Mouse (Mus musculus) neural tube, embryonic 12.5 days (tissue): ENCODE results near the gene Gm48551. TPM values are rescaled to one million over a fixed set of nuclear protein-coding genes. Genes with fewer than 3 reads are reported as not detected.

Experiments used
- ATAC-seq: fragments of 200-750 bp; cut with Nextera tagmentation; 2 replicates; pipeline ENCODE4 v1.8.0; 2017; ENCODE audit warnings: low read depth, mild to moderate bottlenecking, moderate TSS enrichment, moderate library complexity; ENCODE audit not compliant: low FRiP score
- H3K27ac ChIP-seq: fragments of 300-500 bp; sonication (generic); 2 replicates; pipeline ENCODE4 v1.5.1; 2016
- H3K27me3 ChIP-seq: fragments of 300-500 bp; sonication (generic); replicated peaks from 2 replicates; pipeline ENCODE4 v1.6.1; 2016; ENCODE audit warnings: mild to moderate bottlenecking
- H3K36me3 ChIP-seq: fragments of 300-500 bp; sonication (generic); 2 replicates; pipeline ENCODE4 v1.6.1; 2016; ENCODE audit warnings: mild to moderate bottlenecking
- H3K4me1 ChIP-seq: fragments of 300-500 bp; sonication (generic); 2 replicates; pipeline ENCODE4 v1.6.1; 2016
- H3K4me2 ChIP-seq: fragments of 300-500 bp; sonication (generic); replicated peaks from 2 replicates; pipeline ENCODE4 v1.6.1; 2016; ENCODE audit warnings: mild to moderate bottlenecking
- H3K4me3 ChIP-seq: fragments of 300-500 bp; sonication (generic); 2 replicates; pipeline ENCODE4 v1.5.1; 2016
- H3K9ac ChIP-seq: fragments of 300-500 bp; sonication (generic); 2 replicates; pipeline ENCODE4 v1.6.1; 2016; ENCODE audit warnings: mild to moderate bottlenecking
- H3K9me3 ChIP-seq: fragments of 300-500 bp; sonication (generic); 2 replicates; pipeline ENCODE4 v1.6.1; 2016; ENCODE audit warnings: mild to moderate bottlenecking
- WGBS: fragments of 180-500 bp; shearing (Covaris S2); methylation state at CpG from one replicate; pipeline ENCODE4 v1.1.7; 2016; 5-methylcytosine and 5-hydroxymethylcytosine counted together
- polyA plus RNA-seq: library from polyadenylated mRNA; unstranded; fragments of >200 nt; fragmentation: Nextera tagmentation; extraction: Ambion mirVana; gene quantifications from 2 replicates; pipeline ENCODE4 v1.2.1, GENCODE M21; 2016

The Gm48551 gene
- polyA plus RNA-seq, 1 experiment from 2014 or later = 5.0 TPM

DNA sequence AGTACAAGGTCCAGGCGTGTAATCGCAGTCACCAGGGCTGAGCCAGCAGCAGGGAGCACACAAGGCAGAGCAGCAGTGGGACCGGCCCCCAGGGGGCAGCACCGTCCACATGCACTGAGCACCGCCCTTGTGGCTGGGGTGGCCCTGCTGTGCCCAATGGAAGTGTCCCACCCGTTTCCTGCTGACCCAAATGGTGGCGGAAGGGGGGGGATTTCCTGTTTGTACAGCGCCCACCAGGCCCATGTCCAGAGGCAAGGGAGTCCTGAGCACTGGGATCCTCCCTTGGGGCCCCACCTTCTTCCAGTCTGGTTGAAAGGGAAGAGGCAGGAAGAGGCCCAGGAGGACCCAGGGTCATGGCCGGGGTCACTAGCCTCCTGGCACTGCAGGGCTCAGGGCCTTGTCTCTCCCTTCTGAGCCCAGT, 24.6 kb downstream of the Gm48551 start:
- no peaks in the 10 kb centered on the region for H3K9me3 ChIP-seq
- no peak for ATAC-seq
- no peak overlapping the region for H3K9ac ChIP-seq
- peaks cover 18% of the 10 kb centered on the region for H3K36me3 ChIP-seq
- H3K27me3 ChIP-seq = peaks cover 30% of the 10 kb centered on the region
- WGBS = 13% methylated on average over 9 of the region's 9 CpGs
- no peak overlapping the region for H3K4me3 ChIP-seq
- H3K4me1 ChIP-seq = peaks cover 65% of the 10 kb centered on the region
- peak overlapping the region; percentile 10; the same call in 1 of the 2 replicates for H3K4me2 ChIP-seq
- H3K27ac ChIP-seq = no peak overlapping the region

DNA sequence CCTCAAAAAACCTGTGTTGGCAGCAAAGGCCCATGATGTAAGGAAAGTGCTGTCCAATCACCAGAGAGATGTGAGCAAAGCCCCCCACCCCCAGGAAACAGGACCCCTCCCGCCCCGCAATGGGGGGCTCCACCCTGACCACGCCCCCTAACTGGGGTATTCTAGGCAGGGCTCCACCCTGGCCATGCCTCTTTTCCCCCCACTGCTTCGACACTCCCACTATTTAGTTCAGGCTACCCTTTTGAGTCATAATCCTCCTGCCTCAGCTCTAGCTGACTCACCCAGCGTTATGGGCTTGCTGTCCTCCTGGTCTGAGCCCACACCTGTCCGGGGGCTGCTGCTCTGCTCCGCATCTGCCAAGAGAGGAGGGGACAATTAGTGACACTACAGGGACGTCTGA, 25.1 kb downstream of the Gm48551 start:
- no peak for ATAC-seq
- Histone ChIP-seq H3K27ac (0 out of 2 replicates have a peak overlapping the region, but pooled peaks have one; percentile 21), H3K9ac (no peak overlapping the region), H3K27me3 (peaks cover 30% of the 10 kb centered on the region), H3K4me1 (peaks cover 67% of the 10 kb centered on the region), H3K36me3 (peaks cover 15% of the 10 kb centered on the region), H3K9me3 (no peaks in the 10 kb centered on the region), H3K4me3 (0 out of 2 replicates have a peak overlapping the region, but pooled peaks have one; percentile 3), H3K4me2 (peak overlapping the region; percentile 10)
- 10% methylated on average over 8 of the region's 8 CpGs for WGBS

DNA sequence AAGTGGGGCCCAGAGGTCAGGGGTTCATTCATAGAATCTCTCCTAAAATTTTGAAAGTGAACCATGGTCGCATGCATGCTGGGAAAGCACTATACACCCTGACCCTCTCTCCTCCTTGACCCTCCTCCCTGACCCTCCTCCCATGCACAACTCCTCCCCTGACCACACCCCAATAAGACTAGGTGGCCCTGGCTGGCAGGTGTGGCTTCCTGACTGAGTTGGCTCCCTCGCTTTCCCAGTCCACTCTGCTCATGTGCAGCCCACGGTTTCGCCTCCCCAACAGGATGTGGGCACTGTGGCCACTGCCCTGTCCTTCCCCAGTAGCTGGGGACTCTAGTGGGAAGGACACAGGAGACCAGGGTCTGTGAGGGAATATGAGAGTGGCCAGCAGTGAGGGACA, 26.1 kb downstream of the Gm48551 start:
- Histone ChIP-seq H3K4me1 (peaks cover 77% of the 10 kb centered on the region), H3K27me3 (peaks cover 23% of the 10 kb centered on the region), H3K36me3 (peaks cover 7% of the 10 kb centered on the region), H3K4me2 (peak overlapping the region; percentile 14), H3K4me3 (no peak overlapping the region), H3K27ac (no peak overlapping the region), H3K9ac (0 out of 2 replicates have a peak overlapping the region, but pooled peaks have one; percentile 35), H3K9me3 (no peaks in the 10 kb centered on the region)
- 67% methylated on average over 4 of the region's 4 CpGs for WGBS
- no peak for ATAC-seq

DNA sequence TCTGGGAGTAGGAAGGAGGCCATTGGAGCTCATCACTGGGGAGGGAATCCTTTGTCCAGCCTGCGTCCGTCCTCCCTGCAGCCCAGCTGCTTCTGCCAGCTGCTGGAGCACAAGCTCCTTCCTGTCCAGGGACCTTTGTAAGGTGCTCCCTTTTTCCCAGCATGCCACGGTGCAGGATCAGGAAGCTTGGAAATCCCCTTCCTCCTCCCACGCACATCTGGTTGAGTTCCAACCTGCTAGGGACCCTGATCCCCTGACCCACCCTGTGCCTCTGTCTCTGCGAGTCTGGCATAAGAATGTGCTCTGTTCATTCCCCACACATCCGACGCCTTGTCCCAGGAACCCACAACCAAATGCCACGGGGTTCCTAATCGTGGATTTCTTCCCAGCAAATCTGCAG, 26.7 kb downstream of the Gm48551 start:
- Histone ChIP-seq H3K27ac (0 out of 2 replicates have a peak overlapping the region, but pooled peaks have one; percentile 50), H3K9me3 (no peaks in the 10 kb centered on the region), H3K4me1 (peaks cover 83% of the 10 kb centered on the region), H3K27me3 (peaks cover 23% of the 10 kb centered on the region), H3K4me3 (no peak overlapping the region), H3K36me3 (peaks cover 3% of the 10 kb centered on the region), H3K4me2 (peak overlapping the region; percentile 14), H3K9ac (no peak overlapping the region)
- 83% methylated on average over 9 of the region's 9 CpGs for WGBS
- ATAC-seq = no peak

DNA sequence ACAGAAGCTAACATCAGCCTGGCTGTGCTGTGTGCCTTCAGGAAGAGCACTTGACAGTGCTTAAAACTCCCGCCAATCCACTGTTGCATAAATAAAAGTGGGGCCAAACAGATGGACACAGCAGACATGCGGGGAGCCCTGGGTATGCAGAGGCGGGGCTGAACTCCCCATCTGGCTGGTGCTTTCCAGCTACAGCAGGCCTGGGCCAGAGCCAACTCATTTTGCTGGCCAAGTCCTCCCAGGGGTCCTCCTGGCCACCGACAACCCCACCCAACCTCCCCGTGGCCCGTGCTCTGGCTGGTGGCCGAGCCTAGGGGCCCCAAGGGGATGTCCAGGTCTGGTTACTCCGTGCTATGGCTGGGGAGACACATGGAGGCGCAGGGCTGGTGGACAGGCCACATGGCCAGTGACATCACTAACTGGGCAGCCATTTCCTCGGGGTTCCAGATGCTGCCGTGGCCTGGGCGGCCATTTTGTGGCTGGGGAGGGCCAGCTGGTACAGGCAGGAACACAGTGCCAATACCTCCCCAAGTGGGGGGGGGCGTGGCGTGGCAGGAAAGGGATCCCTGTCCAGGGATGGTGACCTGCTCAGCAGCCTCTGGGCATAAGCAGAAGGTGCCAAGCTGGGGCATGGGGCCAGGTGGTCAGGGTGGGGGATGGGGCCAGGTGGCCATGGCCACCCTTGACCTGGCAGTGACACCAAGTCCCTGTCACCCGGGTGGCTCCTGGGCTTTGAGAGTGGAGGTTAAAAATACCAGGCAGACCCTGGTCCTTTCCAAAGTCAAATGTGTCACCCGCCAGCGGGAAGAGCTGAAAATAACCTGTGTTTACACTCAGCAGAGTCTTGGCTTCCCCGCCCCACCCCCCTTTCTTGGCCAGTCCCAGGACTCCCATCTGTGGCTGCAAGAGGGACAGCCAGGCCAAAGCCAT, 27.5 kb downstream of the Gm48551 start:
- no peak for ATAC-seq

DNA sequence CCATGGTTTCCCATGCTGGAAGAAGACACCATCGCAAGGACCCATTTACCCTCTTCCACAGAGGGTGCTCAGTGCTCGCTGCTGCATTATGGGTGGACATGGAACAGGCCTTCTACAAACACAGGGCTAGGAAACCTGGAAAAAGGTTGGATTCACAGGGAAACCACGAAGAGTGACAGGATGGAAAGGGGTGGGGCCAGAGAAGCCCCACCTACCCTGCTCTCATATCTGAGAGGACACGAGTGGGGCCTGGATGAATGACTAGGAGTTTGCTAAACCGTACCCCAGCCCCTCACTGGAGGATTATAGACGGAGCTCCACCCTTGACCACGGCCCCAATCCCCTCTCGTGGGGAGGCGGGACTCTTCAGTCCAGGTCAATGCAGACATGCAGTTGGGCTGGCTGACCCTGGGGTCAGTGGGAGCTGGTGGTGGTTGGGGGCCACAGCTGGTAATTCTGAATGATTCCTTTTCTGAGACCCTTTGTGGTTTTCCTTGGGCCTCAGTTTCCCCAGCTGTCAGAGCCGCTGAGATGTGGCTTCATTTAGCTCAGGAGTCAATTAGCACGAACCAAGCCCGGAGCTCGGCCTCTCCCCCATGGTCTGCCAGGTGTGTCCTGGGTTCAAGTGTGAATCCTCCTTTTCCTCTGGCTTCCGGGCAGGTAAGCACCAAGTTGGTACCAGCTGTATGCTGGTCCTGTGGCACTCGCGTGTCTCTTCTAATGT, 28.5 kb downstream of the Gm48551 start:
- 0 out of 2 replicates have a peak overlapping the region, but pooled peaks have one; percentile 50 for H3K27ac ChIP-seq
- H3K9me3 ChIP-seq = no peaks in the 10 kb centered on the region
- 80% methylated on average over 16 of the region's 16 CpGs for WGBS
- ATAC-seq = no peak
- H3K27me3 ChIP-seq = peaks cover 11% of the 10 kb centered on the region
- peaks cover 85% of the 10 kb centered on the region for H3K4me1 ChIP-seq
- H3K4me3 ChIP-seq = no peak overlapping the region
- 0 out of 2 replicates have a peak overlapping the region, but pooled peaks have one; percentile 1 for H3K9ac ChIP-seq
- no peak overlapping the region for H3K4me2 ChIP-seq
- H3K36me3 ChIP-seq = peaks cover 2% of the 10 kb centered on the region; the same call in 1 of the 2 replicates

More for the DNA sequence above, 27.5 kb downstream of the Gm48551 start:
- 0 out of 2 replicates have a peak overlapping the region, but pooled peaks have one; percentile 1 for H3K9ac ChIP-seq
- peaks cover 85% of the 10 kb centered on the region for H3K4me1 ChIP-seq
- H3K36me3 ChIP-seq = peaks cover 2% of the 10 kb centered on the region; the same call in 1 of the 2 replicates
- no peak overlapping the region for H3K4me3 ChIP-seq
- H3K27ac ChIP-seq = peak overlapping the region; percentile 50; the same call in 1 of the 2 replicates
- H3K9me3 ChIP-seq = no peaks in the 10 kb centered on the region
- peak overlapping the region; percentile 14 for H3K4me2 ChIP-seq
- 69% methylated on average over 18 of the region's 18 CpGs for WGBS
- H3K27me3 ChIP-seq = peaks cover 19% of the 10 kb centered on the region

DNA sequence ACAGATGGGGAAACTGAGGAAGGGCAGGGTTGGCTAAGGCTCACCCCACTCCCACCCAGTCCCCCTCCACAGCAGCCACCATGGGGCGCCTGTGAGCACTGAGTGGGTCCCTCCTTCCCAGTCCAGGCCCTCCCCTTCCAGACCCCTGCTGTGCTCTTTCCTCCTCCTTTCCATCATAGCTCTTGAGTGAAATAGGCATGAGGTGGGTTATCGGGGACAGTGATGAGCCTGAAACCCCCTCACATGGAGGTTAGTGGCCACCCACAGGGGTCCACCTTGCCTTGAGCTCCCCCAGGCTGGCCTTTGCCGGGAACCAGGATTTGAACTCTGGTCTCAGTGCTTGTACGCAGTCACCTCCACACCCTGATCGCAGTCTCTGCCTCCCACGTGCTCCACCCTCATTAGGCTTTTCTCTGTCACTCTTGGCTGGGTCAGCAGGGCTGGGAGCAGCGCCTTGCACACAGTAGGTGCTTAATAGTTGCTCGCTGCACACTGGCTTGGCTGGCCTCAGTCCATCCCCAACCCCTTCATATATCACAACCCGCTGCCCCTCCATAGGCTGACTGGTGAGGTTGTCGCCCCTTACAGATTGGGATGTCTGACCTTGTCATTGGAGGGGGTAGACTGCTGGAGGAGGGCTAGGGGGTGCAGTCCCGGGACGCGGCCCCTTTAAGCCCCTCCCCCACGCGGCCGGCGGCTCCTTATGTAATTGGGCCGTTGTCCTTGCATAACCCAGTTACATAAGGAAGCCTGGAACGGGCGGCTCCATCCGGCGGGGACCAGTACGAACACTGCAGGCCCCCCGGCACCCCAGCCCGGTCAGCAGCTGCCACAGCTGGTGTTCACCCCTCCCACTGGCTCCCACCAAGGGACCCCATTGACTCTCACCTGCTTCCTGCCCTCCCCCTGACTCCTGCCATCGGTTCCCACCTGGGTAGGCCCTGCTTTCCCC, 29.3 kb downstream of the Gm48551 start:
- H3K27me3 ChIP-seq = peaks cover 3% of the 10 kb centered on the region; the same call in 1 of the 2 replicates
- WGBS = 28% methylated on average over 26 of the region's 26 CpGs
- H3K4me1 ChIP-seq = peaks cover 83% of the 10 kb centered on the region
- no peaks in the 10 kb centered on the region for H3K9me3 ChIP-seq
- no peak overlapping the region for H3K9ac ChIP-seq
- ATAC-seq = 0 out of 2 replicates have a peak, but pooled peaks have one; percentile 4
- peak overlapping the region; percentile 51 for H3K4me2 ChIP-seq
- H3K27ac ChIP-seq = no peak overlapping the region
- no peak overlapping the region for H3K4me3 ChIP-seq
- no peaks in the 10 kb centered on the region; the same call in 1 of the 2 replicates for H3K36me3 ChIP-seq

DNA sequence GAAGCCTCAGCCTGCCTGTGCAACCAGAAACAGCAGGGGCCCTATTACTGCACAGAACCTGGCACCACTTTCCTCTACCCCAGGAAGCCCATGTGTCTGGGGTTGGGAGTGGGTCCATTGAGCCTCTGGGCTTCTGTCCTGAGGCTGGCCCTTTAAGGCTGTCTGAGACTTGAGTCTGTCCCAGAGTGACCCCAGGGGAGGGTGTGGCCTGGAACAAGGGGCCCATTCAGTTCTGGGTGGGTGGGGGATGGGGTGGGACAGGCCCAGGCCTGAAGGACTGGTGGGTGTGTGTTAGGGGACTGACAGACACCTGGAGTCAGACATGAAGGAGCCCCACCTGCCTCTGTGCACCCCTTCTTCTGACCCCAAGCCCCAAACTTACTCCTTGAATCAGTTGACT, 30.4 kb downstream of the Gm48551 start:
- H3K9ac ChIP-seq = no peak overlapping the region
- H3K4me3 ChIP-seq = no peak overlapping the region
- no peaks in the 10 kb centered on the region; the same call in 1 of the 2 replicates for H3K36me3 ChIP-seq
- no peaks in the 10 kb centered on the region for H3K27me3 ChIP-seq
- no peaks in the 10 kb centered on the region for H3K9me3 ChIP-seq
- H3K27ac ChIP-seq = peak overlapping the region; percentile 32; the same call in 1 of the 2 replicates
- H3K4me1 ChIP-seq = peaks cover 82% of the 10 kb centered on the region
- 0 out of 2 replicates have a peak overlapping the region, but pooled peaks have one; percentile 7 for H3K4me2 ChIP-seq
- no peak for ATAC-seq

DNA sequence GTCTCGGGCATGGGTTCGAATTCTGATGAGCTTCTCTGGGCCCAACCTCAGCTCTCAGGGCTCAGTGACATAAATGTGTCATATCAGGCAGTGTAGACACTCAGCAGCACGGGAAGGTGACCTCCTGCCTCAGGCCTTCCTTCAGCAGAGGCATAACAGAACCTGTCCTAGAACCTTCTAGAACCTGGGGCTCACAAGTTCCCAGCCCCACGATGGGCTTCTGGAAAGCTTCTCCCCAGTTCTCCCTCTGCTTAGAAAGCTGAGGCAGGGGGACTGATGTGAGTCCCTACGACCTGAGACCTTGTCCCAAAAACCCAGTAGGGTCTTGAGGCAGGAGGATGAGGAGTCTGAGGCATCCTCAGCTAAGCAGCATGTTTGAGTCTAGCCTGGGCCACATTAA, 30.9 kb downstream of the Gm48551 start:
- H3K36me3 ChIP-seq = peaks cover 4% of the 10 kb centered on the region; the same call in 1 of the 2 replicates
- 0 out of 2 replicates have a peak overlapping the region, but pooled peaks have one; percentile 17 for H3K27ac ChIP-seq
- no peak for ATAC-seq
- no peak overlapping the region for H3K9ac ChIP-seq
- H3K9me3 ChIP-seq = no peaks in the 10 kb centered on the region
- H3K27me3 ChIP-seq = no peaks in the 10 kb centered on the region
- peaks cover 77% of the 10 kb centered on the region for H3K4me1 ChIP-seq
- WGBS = 81% methylated on average over 5 of the region's 5 CpGs
- no peak overlapping the region for H3K4me3 ChIP-seq
- 0 out of 2 replicates have a peak overlapping the region, but pooled peaks have one; percentile 7 for H3K4me2 ChIP-seq

DNA sequence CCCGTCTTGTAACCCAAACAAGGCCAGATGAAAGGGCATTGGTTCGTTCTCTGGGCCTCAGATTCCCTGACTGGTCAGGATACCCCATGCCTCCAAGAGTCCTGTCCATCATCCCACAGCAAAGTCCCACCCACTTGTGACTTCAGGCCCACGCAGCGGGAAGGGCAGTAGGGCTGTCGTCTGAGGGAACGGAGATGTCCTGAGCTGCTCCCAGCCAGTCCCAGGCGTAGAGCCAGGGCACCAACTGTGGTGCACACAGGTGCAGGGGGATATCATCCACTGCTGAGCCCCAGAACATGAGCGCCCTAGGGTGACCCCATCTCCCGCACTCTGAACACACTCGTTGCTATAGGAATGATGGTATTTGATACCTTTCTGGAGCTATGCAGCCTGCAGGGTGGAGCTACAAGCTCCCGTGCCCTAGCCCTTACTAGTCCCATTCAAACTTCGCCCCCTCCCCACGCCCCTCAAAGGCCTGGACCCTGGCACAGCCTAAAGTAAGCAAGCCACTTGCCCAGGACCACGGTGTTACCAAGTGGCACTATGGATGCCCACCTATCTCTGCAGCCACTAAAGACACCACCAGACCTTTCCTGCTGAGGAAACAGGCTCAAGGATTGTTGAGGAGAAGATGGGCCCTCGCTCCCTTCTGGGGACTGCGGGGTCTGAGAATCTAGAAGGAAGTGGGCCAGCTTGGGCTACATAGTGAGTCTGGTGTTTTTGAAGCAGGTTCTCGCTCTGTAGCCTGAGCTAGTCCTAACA, 31.5 kb downstream of the Gm48551 start:
- H3K36me3 ChIP-seq = peaks cover 7% of the 10 kb centered on the region; the same call in 1 of the 2 replicates
- no peaks in the 10 kb centered on the region for H3K9me3 ChIP-seq
- H3K4me3 ChIP-seq = no peak overlapping the region
- H3K27me3 ChIP-seq = no peaks in the 10 kb centered on the region
- peaks cover 77% of the 10 kb centered on the region for H3K4me1 ChIP-seq
- H3K4me2 ChIP-seq = no peak overlapping the region
- no peak overlapping the region for H3K27ac ChIP-seq
- 65% methylated on average over 17 of the region's 17 CpGs for WGBS
- no peak for ATAC-seq
- H3K9ac ChIP-seq = no peak overlapping the region
